Mouse (Mus musculus) cerebellum, postnatal 25 days (tissue): ENCODE data around the gene Pramef6.
"Not testable (repeated sequence)": the region's sequence is repeated elsewhere in the genome, so short reads cannot be mapped to it uniquely, and the experiment has no call there.

Experiments used
- DNase-seq, 2 experiments: peaks; one replicate each; pipeline ENCODE4 v3.0.0; 2021; ENCODE audit warnings: mixed read lengths in 2 of 2

The Pramef6 gene

GRCm38 (mm10) chr4:143900280-143900679 lies at the start of gene Pramef6:
Pramef6 (minus strand) TSS chr4:143900380.
- not testable (repeated sequence) for DNase-seq

- not testable (repeated sequence) for DNase-seq
Measured at GRCm38 (mm10) chr4:143894406-143894805, 5.8 kb downstream of the Pramef6 start.

GRCm38 (mm10) chr4:143882371-143882770 lies 17.8 kb downstream of the Pramef6 start:
- DNase-seq: not testable (repeated sequence)

- not testable (repeated sequence) for DNase-seq
Measured at GRCm38 (mm10) chr4:143846197-143846596, 54.0 kb downstream of the Pramef6 start, which contains the start of gene Gm13103. Gm13103 (plus strand) TSS chr4:143846497.
